Mouse (Mus musculus): Measurements from ENCODE around the gene Pih1d2.
"Not testable (repeated sequence)": the region's sequence is repeated elsewhere in the genome, so short reads cannot be mapped to it uniquely, and the experiment has no call there.

Pih1d2 gene

GRCm38 (mm10) chr9:50630903-50631302 is 13.8 kb downstream of the Pih1d2 start:
- not testable (repeated sequence) for DNase-seq

DNA sequence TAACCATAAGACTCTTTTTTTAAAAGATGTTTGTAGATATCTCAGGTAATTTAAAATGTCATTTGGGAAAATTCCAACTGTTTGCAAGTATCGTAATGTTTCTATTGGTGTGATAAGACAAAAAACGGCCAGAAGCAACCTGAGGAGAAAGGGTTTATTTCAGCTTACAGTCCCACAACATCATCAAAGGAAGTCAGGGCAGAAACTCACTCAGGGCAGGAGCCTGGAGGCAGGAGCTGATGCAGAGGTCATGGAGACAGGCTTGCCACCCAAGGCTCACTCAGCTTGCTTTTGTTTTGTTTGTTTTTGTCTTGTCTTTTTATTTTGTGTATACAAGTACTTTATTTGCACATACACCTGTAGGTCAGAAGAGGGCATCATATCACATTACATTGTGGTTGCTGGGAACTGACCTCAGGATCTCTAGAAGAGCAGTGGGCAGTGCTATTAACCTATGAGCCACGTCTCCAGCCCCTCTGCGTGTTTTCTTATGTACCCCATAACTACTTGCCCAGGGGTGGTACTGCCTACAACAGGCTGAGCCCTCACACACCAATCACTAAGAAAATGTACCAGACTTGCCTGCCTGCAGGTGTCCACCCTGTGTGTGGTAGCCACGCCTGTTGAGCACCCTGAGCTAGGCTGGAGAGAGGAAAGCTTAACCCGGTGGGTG is 15.0 kb downstream of the Pih1d2 start:
- no peak for DNase-seq

DNA sequence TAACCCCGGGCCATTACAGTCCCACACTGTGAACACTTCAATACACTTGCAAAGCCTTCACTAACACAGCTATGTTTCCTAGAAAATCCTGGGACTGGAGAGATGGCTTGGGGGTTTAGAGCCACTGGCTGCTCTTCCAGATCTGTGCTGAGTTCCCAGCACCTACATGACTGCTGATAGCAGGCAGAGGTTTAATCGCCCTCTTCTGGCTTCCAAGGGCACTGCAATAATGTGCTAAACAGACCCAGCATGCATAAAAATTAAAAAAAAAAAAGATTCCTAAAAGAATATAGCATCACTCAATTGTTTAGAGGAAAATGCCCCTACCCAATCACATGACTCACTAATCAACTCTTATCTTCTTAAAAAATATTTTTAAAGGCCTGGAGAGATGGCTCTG is 15.9 kb downstream of the Pih1d2 start:
- DNase-seq: no peak

GRCm38 (mm10) chr9:50634270-50634669 is 17.1 kb downstream of the Pih1d2 start:
- no peak for DNase-seq

DNA sequence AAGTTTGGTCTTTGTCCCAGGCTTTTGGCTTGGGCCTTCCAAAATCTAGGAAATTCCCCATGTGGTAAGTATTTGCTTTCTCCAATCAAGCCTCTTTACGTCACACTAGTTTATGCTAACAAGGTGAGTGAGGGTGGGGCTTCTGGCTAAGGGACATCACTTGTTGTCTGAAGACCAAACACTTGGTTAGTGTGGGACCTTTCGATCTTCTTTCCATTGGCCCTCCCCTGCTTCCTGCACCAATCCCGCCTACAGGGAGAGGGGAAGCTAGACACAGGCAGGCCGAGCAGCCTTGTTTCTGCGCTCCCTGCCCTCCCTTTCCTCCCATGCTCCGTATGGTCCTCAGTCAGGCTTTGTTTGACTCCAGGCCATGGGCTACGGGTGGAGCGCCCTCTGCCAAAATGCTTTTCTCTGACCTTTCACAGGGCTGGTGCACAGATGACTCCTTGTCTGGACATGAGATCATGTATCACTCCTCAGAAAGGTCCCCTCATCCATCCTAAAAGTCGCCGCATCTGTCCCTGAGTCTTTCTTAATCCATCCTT is 29.8 kb downstream of the Pih1d2 start:
- no peak for DNase-seq

GRCm38 (mm10) chr9:50650503-50650902 is 33.4 kb downstream of the Pih1d2 start:
- no peak for DNase-seq

DNA sequence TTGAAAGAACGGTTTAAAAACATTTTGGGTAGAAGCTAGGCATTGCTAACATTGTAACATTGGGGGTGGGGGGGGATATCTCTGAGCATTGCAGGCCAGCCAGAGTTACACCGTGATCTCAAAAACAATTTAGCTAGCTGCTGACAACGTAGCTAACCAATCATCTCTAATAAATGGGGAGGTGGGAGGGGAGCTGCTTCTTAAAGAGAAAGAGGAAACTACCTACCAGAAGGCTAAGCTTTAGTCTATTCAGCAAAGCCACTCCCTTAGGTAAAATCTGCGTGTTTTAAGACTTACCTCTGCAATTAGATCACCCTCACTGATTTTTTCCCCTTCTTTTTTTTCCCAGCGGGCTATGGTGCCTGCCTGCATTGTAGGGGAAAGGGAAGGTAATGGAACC is 41.3 kb downstream of the Pih1d2 start:
- no peak for DNase-seq

GRCm38 (mm10) chr9:50658941-50659388 is 41.8 kb downstream of the Pih1d2 start:
- DNase-seq: no peak

GRCm38 (mm10) chr9:50659392-50660217 is 42.5 kb downstream of the Pih1d2 start, which contains the start of gene Dlat:
TSS of gene Dlat (minus strand) at chr9:50659780.
- DNase-seq: peak; percentile 82

- DNase-seq: peak; percentile 6
These were observed 43.3 kb downstream of the Pih1d2 start for GRCm38 (mm10) chr9:50660431-50660830.

DNA sequence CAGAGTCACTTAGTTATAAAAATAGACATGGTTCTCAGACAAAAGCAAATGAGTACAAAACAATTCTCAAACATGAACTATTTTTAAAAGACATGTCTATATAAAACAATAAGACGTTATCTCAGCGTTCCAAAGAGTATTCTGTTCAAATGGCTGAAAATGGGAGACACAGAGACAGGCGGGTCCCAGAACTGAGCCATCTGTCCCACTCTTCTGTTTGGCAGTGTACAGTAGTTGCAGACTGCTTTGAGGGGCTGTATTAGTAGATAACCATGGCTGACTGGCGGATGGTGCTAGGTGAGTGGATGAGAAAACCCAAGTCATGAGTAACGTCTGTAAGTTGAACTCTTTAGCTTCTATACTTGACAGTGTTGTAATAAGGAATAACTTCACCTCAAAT is 47.7 kb downstream of the Pih1d2 start:
- DNase-seq: no peak

- DNase-seq: no peak
These were observed 49.3 kb downstream of the Pih1d2 start for GRCm38 (mm10) chr9:50666442-50666841.

- DNase-seq: peak; percentile 6
These were observed 50.7 kb downstream of the Pih1d2 start for GRCm38 (mm10) chr9:50667579-50668498.

GRCm38 (mm10) chr9:50670690-50671089 is 53.6 kb downstream of the Pih1d2 start:
- DNase-seq: peak; percentile 75

Measured in lung, postnatal 14 days (tissue).